Mouse (Mus musculus) midbrain, embryonic 15.5 days (tissue): Measurements from ENCODE around the gene Gpr137b. TPM values are rescaled to one million over a fixed set of nuclear protein-coding genes. Genes with fewer than 3 reads are reported as not detected.
"Not testable (repeated sequence)": the region's sequence is repeated elsewhere in the genome, so short reads cannot be mapped to it uniquely, and the experiment has no call there.

ENCODE experiments used
- ATAC-seq: fragments of 200-750 bp; cut with Nextera tagmentation; replicated peaks from 2 replicates; pipeline ENCODE4 v1.8.0; 2017; ENCODE audit warnings: moderate TSS enrichment
- H3K27ac ChIP-seq: fragments of 300-500 bp; sonication (generic); 2 replicates; pipeline ENCODE4 v1.5.1; 2015; ENCODE audit warnings: mild to moderate bottlenecking, inconsistent platforms
- H3K27me3 ChIP-seq: fragments of 300-500 bp; sonication (generic); replicated peaks from 2 replicates; pipeline ENCODE4 v1.6.1; 2015; ENCODE audit warnings: inconsistent platforms
- H3K36me3 ChIP-seq: fragments of 300-500 bp; sonication (generic); replicated peaks from 2 replicates; pipeline ENCODE4 v1.6.1; 2015; ENCODE audit warnings: inconsistent platforms
- H3K4me1 ChIP-seq: fragments of 300-500 bp; sonication (generic); 2 replicates; pipeline ENCODE4 v1.6.1; 2015; ENCODE audit warnings: inconsistent platforms
- H3K4me2 ChIP-seq: fragments of 300-500 bp; sonication (generic); 2 replicates; pipeline ENCODE4 v1.6.1; 2015; ENCODE audit warnings: inconsistent platforms, mild to moderate bottlenecking, moderate library complexity
- H3K4me3 ChIP-seq: fragments of 300-500 bp; sonication (generic); 2 replicates; pipeline ENCODE4 v1.5.1; 2015; ENCODE audit warnings: mild to moderate bottlenecking, inconsistent platforms
- H3K9ac ChIP-seq: fragments of 300-500 bp; sonication (generic); 2 replicates; pipeline ENCODE4 v1.6.1; 2015; ENCODE audit warnings: mild to moderate bottlenecking, inconsistent platforms
- H3K9me3 ChIP-seq: fragments of 300-500 bp; sonication (generic); 2 replicates; pipeline ENCODE4 v1.6.1; 2016; ENCODE audit warnings: inconsistent platforms
- WGBS: fragments of 180-500 bp; shearing (Covaris S2); methylation state at CpG from one replicate; pipeline ENCODE4 v1.1.7; 2015; ENCODE audit warnings: mixed read lengths; 5-methylcytosine and 5-hydroxymethylcytosine counted together
- polyA plus RNA-seq: library from polyadenylated mRNA; unstranded; fragments of >200 nt; fragmentation: Nextera tagmentation; extraction: Ambion mirVana; gene quantifications from 2 replicates; pipeline ENCODE4 v1.2.1, GENCODE M21; 2015

The Gpr137b gene
- 28.5 and 29.9 TPM in 2 replicates for polyA plus RNA-seq

- Histone ChIP-seq H3K9ac (peak within 1 kb of the TSS; percentile 48; the same call in 1 of the 2 replicates), H3K4me3 (peak within 1 kb of the TSS; percentile 44), H3K27ac (peak within 1 kb of the TSS; percentile 81), H3K4me2 (peak within 1 kb of the TSS; percentile 53)
- peak; percentile 93 for ATAC-seq
- WGBS, result under 1% methylated on average over 56 of the region's 78 CpGs
- H3K9me3 ChIP-seq, H3K4me1 ChIP-seq, H3K27me3 ChIP-seq, H3K36me3 ChIP-seq: not testable (repeated sequence)
These were observed at the start of gene Gpr137b for GRCm38 (mm10) chr13:13393228-13394095. Gpr137b (minus strand) TSS chr13:13394014.

GRCm38 (mm10) chr13:13438112-13438953, 44.5 kb upstream of the Gpr137b start:
- WGBS, result 10% methylated on average over 20 of the region's 28 CpGs
- H3K4me2 ChIP-seq, H3K36me3 ChIP-seq, H3K27ac ChIP-seq, H3K27me3 ChIP-seq, H3K9ac ChIP-seq, H3K4me3 ChIP-seq, H3K9me3 ChIP-seq, H3K4me1 ChIP-seq: not testable (repeated sequence)
- peak; percentile 15; the same call in 1 of the 2 replicates for ATAC-seq

- not testable (repeated sequence) for H3K9ac ChIP-seq, H3K9me3 ChIP-seq, H3K27ac ChIP-seq, H3K36me3 ChIP-seq, H3K4me1 ChIP-seq, H3K27me3 ChIP-seq
- peak; percentile 80 for ATAC-seq
- peak within 1 kb of the TSS; percentile 30 for H3K4me3 ChIP-seq
- under 1% methylated on average over 29 of the region's 39 CpGs for WGBS
- peak within 1 kb of the TSS; percentile 44 for H3K4me2 ChIP-seq
These were observed 43.7 kb upstream of the Gpr137b start, which contains the start of gene Nid1 for GRCm38 (mm10) chr13:13437460-13438015. Nid1 (plus strand) TSS chr13:13437551.

- not testable (repeated sequence) for H3K4me3 ChIP-seq, H3K9ac ChIP-seq, ATAC-seq, H3K27ac ChIP-seq, H3K9me3 ChIP-seq, H3K36me3 ChIP-seq, H3K4me2 ChIP-seq, H3K27me3 ChIP-seq, H3K4me1 ChIP-seq
- WGBS, result 85% methylated on average over 6 of the region's 7 CpGs
These were observed 42.3 kb upstream of the Gpr137b start for GRCm38 (mm10) chr13:13436161-13436560.

- H3K4me2 ChIP-seq, H3K27ac ChIP-seq, H3K9me3 ChIP-seq, H3K4me3 ChIP-seq, H3K36me3 ChIP-seq, H3K4me1 ChIP-seq, H3K27me3 ChIP-seq, H3K9ac ChIP-seq: not testable (repeated sequence)
- ATAC-seq, result peak; percentile 50; the same call in 1 of the 2 replicates
- 68% methylated on average over 3 of the region's 5 CpGs for WGBS
These were observed 29.5 kb upstream of the Gpr137b start for GRCm38 (mm10) chr13:13423301-13423700.

- not testable (repeated sequence) for H3K36me3 ChIP-seq, H3K9me3 ChIP-seq, H3K4me2 ChIP-seq, H3K4me3 ChIP-seq, H3K4me1 ChIP-seq, H3K9ac ChIP-seq, H3K27ac ChIP-seq, H3K27me3 ChIP-seq, ATAC-seq
- 94% methylated on average over 7 of the region's 12 CpGs for WGBS
These were observed 25.0 kb upstream of the Gpr137b start for GRCm38 (mm10) chr13:13418859-13419258.

GRCm38 (mm10) chr13:13416007-13416337, 22.2 kb upstream of the Gpr137b start:
- H3K4me1 ChIP-seq, H3K9ac ChIP-seq: not testable (repeated sequence)
- ATAC-seq, result peak; percentile 62

GRCm38 (mm10) chr13:13415120-13416006, 21.5 kb upstream of the Gpr137b start:
- H3K27me3 ChIP-seq, H3K4me3 ChIP-seq, H3K36me3 ChIP-seq, H3K9ac ChIP-seq, H3K9me3 ChIP-seq, H3K27ac ChIP-seq, H3K4me1 ChIP-seq: not testable (repeated sequence)
- peak; percentile 83 for ATAC-seq
- WGBS, result 39% methylated on average over 23 of the region's 23 CpGs
- H3K4me2 ChIP-seq, result peak overlapping the region; percentile 15; the same call in 1 of the 2 replicates

More at GRCm38 (mm10) chr13:13416007-13416337, 22.2 kb upstream of the Gpr137b start:
- H3K9me3 ChIP-seq, H3K4me2 ChIP-seq, H3K27ac ChIP-seq, H3K4me3 ChIP-seq, H3K36me3 ChIP-seq, H3K27me3 ChIP-seq: not testable (repeated sequence)
- 88% methylated on average over 3 of the region's 4 CpGs for WGBS

GRCm38 (mm10) chr13:13414206-13414605, 20.4 kb upstream of the Gpr137b start:
- no peak overlapping the region for H3K4me2 ChIP-seq
- H3K9ac ChIP-seq, result no peak overlapping the region
- H3K9me3 ChIP-seq, result no peaks in the 10 kb centered on the region
- no peak overlapping the region for H3K4me3 ChIP-seq
- no peak for ATAC-seq
- no peaks in the 10 kb centered on the region for H3K36me3 ChIP-seq
- no peaks in the 10 kb centered on the region for H3K4me1 ChIP-seq
- no peak overlapping the region for H3K27ac ChIP-seq
- 56% methylated on average over 3 of the region's 3 CpGs for WGBS
- H3K27me3 ChIP-seq, result no peaks in the 10 kb centered on the region

GRCm38 (mm10) chr13:13405511-13405910, 11.7 kb upstream of the Gpr137b start:
- not testable (repeated sequence) for H3K4me1 ChIP-seq, ATAC-seq, H3K27me3 ChIP-seq, H3K9ac ChIP-seq, H3K36me3 ChIP-seq, H3K4me3 ChIP-seq, H3K9me3 ChIP-seq, H3K27ac ChIP-seq, H3K4me2 ChIP-seq
- WGBS, result no CpG with 5 or more reads among the region's 6 CpGs

- WGBS, result 90% methylated on average over 6 of the region's 6 CpGs
- ATAC-seq, H3K9me3 ChIP-seq, H3K4me1 ChIP-seq, H3K27me3 ChIP-seq, H3K27ac ChIP-seq, H3K4me2 ChIP-seq, H3K9ac ChIP-seq, H3K4me3 ChIP-seq, H3K36me3 ChIP-seq: not testable (repeated sequence)
These were observed 10.8 kb upstream of the Gpr137b start for GRCm38 (mm10) chr13:13404517-13405155.
